Mouse (Mus musculus): ENCODE results near the gene Slfn8.
"Not testable (repeated sequence)": the region's sequence is repeated elsewhere in the genome, so short reads cannot be mapped to it uniquely, and the experiment has no call there.

Slfn8 gene

DNA sequence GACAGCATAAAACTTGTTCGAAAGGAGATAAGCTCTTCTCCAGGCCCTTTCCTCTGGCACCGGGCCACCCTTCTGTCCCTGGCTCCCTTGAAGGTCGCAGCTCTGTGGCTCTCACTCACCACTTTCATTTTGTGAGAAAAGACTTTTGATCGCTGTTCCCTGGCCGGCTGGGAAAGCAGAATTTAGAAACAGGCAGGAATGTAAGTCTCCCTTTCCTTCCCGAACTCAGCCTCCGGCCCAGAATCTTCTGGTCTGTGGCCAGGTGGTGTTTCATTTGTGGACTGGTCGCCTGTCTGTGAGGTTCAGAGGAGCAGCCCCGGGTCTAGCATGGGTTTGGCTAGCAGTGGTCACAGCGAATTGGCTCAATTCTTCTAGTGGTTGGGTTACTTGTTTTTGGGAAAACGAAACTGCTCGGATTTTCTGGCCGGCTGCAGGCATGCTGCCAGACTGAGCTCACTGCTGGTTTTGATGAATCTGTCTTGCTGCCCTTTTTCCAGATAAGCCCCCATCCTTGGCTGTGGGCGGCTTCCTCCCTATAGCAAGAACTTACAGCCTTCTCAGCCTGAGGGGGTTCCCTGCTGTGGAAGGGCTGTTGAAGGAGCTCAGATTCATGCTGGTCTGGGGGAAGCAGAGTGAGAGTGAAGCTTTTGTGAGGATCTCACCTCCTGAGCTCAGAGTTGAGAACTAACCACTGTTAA is 29.0 kb downstream of the Slfn8 start, which contains the start of gene Slfn9:
Slfn9 (minus strand) TSS at position 362 of the 698 bp plus-strand sequence.
- DNase-seq (ENCODE audit: low read depth, low spot score) = peak; percentile 52

GRCm38 (mm10) chr11:82990612-82991385 is 29.8 kb downstream of the Slfn8 start:
- peak; percentile 57 for DNase-seq (ENCODE audit: low read depth, low spot score)

GRCm38 (mm10) chr11:82989357-82989756 is 31.3 kb downstream of the Slfn8 start:
- no peak for DNase-seq (ENCODE audit: low read depth, low spot score)

- DNase-seq (ENCODE audit: low read depth, low spot score) = no peak
Measured at GRCm38 (mm10) chr11:82987621-82988020, 33.0 kb downstream of the Slfn8 start.

DNA sequence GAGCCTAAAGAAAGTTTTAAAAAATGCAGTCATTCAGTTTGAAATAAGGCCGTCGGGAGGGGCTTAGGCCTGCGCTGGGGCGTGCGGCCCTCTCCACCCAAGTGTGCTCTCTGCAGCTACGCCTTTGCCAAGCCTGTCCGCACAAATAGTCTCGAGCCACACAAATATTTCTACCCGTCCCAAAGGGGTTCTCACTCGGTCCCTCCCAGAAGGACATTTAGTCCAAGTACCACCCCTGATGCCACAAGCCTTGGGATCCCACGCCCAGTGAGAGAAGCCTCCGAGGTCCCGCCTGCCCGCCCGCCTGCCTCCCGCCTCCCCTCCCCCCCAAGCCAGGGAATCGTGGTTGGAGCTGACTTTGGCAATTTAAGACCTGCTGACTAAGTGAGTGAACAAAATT is 37.4 kb downstream of the Slfn8 start:
- DNase-seq (ENCODE audit: low read depth, low spot score) = no peak

GRCm38 (mm10) chr11:82982409-82982808 is 38.2 kb downstream of the Slfn8 start:
- not testable (repeated sequence) for DNase-seq (ENCODE audit: low read depth, low spot score)

DNA sequence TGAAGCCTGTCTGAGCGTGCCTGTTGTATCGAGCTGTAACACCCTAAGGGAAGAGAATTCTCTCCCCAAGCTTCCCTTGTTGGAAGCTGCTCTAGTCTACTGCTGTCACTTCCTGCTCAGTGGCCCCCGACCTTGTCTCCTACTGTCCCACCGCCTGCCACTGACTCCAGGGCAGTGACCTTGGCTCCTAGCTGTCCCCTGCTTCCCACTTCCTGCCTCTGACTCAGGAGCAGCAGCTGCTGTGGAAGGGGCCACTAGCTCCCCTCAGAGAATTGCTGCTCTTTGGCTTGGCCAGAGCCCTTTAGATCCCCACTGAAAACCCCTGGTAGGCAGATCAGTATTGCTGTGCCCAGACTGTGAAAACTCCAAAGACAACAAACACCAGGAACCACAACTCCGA is 46.7 kb downstream of the Slfn8 start:
- DNase-seq (ENCODE audit: low read depth, low spot score) = no peak

- no peak for DNase-seq (ENCODE audit: low read depth, low spot score)
Measured at GRCm38 (mm10) chr11:82971590-82971974, 49.0 kb downstream of the Slfn8 start.

- DNase-seq (ENCODE audit: low read depth, low spot score) = peak; percentile 47
Measured at GRCm38 (mm10) chr11:82970712-82971589, 49.7 kb downstream of the Slfn8 start.

- no peak for DNase-seq (ENCODE audit: low read depth, low spot score)
Measured at GRCm38 (mm10) chr11:82962215-82962614, 58.4 kb downstream of the Slfn8 start.

GRCm38 (mm10) chr11:82961743-82962142 is 58.9 kb downstream of the Slfn8 start:
- peak; percentile 59 for DNase-seq (ENCODE audit: low read depth, low spot score)

- peak; percentile 65 for DNase-seq (ENCODE audit: low read depth, low spot score)
Measured at GRCm38 (mm10) chr11:82959613-82960012, 61.0 kb downstream of the Slfn8 start.

GRCm38 (mm10) chr11:82956925-82957324 is 63.7 kb downstream of the Slfn8 start:
- DNase-seq (ENCODE audit: low read depth, low spot score) = no peak

DNA sequence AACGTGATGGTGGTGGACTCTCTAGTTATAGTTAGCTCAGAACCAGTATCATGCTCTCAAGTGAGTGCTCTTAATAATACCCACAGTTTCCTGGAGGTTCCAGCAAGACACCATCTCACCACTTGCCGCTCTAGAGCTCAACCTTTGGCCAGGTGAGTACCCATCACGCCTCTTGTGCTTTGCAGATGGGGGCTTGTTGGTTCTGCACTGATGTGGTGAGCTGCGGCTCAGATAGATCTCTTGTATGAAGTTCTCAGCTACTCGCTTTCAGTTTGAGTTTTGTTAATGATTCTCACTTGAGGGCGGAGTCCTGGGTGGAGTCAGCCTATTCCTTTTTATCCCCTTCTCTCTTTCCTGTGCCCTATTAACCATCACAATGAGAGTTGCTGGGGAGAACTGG is 66.0 kb downstream of the Slfn8 start:
- peak; percentile 65 for DNase-seq (ENCODE audit: low read depth, low spot score)

DNA sequence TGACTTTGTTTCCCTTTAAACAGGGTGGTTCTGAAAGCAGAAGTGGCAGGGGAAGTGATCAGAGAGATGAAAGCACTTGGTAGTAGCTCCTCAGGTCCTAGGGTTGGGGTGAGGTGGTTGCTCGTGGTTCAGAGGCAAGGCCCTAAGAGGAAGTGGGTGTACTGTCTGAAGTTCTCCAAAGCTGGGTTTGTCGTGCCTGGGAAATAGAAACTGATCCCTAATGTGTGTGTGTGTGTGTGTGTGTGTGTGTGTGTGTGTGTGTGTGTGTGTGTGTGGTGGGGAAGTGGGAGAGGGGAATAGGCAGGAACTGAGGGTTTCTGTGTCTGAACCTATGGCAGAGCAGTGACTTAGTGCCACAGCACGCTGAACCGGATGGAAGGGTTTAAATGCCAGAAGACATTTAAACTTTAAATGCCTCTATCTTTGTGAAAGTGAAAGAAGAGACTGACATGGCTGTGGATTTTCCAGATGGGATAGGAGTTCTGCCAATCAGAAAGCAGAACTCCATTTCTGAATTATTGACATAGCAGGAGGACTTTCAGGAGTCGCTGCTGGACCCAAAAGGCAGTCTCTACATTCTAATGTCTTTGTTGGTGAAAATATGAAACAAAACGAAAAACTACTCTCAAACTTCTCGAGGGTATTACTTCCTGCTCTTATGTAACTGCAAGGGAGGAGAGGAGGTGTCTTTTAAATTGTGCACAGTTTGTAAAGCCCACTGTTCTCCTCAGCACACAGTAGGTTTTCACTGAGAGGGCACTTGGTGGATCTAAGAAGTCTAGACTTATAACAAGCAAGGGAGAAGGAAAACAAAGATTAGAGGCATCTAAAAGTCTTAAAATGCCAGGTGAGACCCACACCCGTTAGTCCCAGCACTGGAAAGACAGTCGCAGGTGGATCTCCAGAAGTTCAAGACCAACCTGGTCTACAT is 67.7 kb downstream of the Slfn8 start:
- peak; percentile 86 for DNase-seq (ENCODE audit: low read depth, low spot score)

Measured in CD4-positive helper T cell, adult 2 months (primary cell).